Mouse (Mus musculus) inflammation-experienced regulatory T-cells, adult 6 months (primary cell): Measurements from ENCODE around the gene Nxf3. TPM values are rescaled to one million over a fixed set of nuclear protein-coding genes. Genes with fewer than 3 reads are reported as not detected.
"Not testable (repeated sequence)": the region's sequence is repeated elsewhere in the genome, so short reads cannot be mapped to it uniquely, and the experiment has no call there.

ENCODE experiments used
- ATAC-seq: one replicate; pipeline ENCODE4 v1.8.0; 2017
- polyA plus RNA-seq, 3 experiments: library from polyadenylated mRNA; unstranded; fragments of 100-300 nt; shearing (Covaris generic); gene quantifications; one replicate each; pipeline ENCODE4 v1.2.1; 2017

The Nxf3 gene
- not detected for polyA plus RNA-seq

DNA sequence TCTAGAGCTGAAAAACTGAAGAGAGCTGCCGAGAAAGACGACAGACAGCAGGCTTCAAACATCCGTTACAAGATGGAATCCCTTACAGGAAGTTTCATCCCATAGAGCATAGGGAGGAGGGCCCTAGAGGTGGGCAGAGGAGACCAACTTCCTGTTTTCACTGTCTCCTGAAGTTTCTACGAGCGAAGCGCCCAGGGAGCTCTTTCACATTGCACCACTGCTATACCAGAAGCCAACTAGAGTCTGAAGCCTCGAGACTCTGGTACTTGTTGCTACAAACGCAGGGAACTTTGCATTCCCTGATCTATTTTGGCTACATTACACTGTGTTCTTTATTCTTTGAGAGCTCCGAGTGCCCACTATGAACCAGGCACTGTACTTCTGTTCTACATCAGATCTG, at the start of gene Nxf3:
TSS of gene Nxf3 (minus strand) at position 101 of the 400 bp plus-strand sequence.
- no peak for ATAC-seq

DNA sequence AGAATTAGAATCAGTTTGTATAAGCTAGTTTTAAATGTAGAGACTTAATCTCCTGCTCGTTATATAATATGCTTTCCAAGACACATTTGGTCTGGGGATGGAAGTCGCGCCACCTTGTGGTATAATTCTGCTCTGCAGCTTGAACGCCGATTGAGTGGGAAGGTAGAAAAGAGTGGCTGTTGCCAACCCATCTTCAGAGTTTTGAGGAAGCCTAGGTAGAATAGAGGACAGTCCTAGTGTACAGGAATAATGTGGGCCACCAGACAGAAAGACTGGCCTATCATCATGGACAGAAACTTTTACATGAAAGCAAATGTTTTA, 42.6 kb upstream of the Nxf3 start:
- no peak for ATAC-seq

DNA sequence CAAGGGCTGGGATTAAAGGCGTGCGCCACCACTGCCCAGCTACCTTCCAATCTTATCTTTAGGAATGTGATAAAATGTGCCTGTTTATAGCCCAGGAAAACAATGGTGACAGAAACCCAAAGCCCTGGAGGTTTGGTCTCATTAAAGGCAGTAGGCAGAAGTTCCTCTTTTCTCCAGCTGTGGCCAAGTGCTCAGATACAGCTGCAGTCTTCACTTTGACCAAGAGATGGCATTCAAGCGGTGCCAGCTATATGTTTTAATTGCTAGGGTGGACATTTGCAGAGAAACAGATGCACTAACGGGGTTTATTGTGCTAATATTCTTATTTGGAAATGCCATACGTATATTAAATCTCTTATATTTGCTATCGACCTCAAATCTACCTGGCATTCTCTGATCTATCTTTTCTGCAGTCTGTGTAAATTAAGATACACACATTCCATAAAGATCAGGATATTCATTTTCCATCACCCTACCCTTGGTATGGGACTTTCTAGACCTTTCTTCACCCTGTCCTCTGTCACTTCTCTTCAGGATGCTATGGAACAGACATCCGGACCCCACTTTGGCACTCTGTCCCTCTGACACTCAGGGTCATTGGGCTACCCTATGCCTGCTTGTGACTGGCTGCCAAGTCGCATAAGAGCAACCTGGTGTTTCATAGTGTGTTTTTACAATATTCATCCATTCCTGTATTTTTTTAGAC, 42.1 kb upstream of the Nxf3 start:
- ATAC-seq: no peak

DNA sequence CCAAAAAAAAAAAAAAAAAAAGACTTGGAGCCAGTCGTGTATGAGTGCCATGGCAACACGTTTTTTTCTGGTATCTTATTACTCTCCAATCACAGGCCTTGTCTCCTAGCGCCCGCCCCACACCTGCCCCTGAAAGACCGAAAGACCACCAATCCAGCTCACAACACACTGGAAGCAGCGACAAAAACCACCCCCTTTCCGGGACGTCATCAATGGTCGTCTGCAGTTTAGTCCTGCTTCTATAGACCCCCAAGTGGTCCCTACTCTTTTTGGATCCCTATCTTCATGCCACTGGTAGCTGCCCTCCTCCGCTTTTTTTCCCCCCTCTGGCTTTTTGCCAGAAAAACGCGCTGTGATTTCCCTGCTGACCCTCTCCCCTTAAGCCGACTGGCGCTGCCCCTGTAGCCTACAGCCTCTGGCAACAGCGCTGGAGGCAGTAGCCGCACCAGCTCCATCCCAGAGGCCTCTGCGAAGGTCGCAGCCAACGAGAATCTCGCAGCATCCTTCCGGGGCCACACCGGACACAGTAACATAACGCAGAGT, 30.4 kb upstream of the Nxf3 start:
- no peak for ATAC-seq

DNA sequence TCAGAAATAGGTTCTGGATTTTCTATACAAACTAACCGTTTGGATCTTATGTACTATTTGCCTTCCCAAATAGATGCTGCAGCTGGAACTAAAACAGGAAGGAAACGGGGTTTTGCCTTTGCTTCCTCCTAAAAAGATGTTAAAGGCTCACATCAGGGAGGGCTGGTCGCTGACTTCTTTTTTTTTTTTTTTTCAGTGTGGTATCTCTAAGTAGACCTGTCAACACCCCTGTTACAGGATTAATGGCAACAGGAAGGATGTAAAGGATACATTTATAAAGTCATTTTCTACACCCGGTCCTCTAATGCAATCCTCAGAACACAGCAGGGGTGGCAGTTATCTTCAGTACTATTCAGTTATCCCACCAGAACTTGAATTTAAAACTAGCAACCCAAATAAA, 30.0 kb upstream of the Nxf3 start:
- no peak for ATAC-seq

DNA sequence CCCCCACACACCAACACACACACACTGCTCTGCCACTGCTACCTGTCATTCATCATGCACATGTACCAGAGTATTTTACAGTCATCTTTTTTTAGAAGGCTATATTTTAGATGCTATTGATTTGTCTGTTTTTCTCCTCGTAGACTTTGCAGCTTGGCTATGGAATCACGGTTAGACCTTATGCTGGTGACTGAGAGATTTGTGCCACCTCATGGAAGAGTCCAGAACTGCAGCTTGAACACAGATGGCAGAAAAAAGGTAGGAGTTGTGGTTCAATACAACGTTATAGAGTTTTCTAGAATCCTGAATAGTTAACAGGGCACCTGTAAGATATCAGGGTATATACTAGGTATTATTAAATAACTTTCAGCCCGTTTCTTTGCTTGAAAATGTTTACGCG, 22.9 kb upstream of the Nxf3 start:
- no peak for ATAC-seq

DNA sequence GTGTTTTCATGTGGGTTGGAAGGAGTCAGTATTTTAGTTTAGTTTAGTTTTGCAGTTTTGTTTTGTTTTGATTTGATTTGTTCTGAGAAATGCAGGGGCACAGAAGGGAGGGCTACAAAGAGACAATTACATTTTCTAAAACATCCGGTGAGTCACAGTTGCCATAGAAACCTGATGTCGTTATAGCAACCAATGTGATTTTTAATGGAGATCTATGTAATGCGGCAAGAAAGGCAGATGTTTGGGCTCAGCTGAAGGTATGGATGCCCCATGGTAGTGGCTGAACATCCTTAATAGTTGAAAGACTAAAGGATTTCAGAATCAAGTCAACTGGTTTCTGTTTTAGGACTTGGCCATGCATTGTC, 19.7 kb upstream of the Nxf3 start:
- ATAC-seq: no peak

DNA sequence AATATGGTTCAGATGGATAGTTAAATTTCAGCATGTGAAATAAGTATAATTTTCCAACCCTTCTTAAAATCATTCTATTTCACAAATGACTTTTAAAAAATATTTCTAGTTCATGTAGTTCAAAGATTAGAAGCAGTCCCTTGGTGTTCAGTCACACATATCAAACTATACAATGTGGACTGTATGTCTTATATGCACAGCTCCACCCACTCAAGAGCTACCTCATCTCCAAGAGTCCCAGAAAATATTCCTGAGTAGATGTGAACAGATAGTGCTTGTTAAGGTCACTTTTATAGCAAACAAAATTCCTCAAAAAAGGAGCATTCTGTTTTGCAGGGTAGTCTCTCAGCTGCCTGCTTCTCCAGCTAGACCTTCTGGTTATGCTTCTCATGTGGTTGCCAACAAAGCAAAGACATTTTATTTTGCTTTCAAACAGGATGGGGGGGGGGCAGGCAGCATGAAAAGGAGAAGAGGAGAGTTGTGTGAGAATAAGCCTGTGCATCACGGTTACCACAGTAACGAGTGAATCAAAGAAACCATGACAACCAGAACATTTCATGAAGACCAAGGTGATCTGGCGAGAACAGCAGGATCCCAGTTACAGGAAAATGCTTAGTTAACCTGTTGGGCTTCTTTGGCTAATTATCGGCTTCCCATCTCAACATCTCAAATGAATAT, 19.1 kb upstream of the Nxf3 start:
- ATAC-seq: no peak

DNA sequence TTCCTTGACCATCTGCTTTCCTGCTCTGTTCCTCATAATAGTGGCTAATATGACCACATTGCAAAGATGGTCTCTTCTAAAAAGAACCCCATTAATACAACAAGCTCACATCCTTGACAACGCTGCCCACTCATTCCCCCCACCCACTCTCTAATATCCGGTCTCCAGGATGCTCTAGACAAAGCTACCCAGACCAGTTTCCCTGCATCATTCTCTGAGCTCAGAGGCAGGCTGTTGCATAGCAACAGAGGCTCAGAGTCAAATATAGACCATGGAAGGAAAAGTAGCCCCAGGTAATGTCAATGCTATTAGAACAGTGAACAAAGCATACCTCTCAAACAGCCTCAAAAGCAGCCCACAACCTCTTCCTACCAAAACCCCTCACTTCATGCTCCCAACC, 9.4 kb upstream of the Nxf3 start:
- ATAC-seq: no peak

DNA sequence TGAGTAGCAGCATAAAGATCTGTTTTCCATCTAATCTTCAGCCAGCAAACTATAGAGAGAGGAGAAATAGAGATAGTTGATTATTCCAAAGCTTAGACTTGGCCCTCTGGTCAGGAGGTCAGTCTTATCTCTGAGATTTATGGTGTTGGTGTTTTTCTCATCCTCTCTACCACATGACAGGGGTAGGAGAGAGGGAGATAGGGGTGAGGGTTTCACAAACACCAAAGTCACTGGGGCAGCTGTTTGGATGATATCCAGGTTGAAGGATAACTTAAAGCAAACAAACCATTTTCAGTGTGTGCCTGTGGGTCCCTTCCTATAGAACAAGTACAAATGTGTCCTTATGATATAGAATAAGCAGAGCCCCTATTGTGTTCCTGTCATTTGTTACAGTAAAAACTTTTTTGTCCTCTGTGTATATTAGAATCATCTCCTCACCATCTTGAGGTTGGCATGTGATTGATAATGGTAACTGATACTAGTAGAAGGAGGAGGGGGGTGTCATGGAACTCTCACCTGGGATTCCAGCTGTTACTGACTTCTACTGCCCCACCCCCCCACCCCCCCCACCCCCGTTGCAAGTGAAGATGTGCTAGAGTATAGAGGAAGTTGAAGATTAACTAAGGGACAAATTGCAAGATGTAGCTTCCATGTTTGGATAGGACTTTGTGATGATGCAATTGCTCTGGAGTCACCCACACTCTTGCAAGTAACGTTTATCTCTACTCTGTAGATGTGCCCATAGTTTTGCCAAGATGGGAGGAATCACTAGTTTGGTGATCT, 7.6 kb upstream of the Nxf3 start:
- no peak for ATAC-seq

DNA sequence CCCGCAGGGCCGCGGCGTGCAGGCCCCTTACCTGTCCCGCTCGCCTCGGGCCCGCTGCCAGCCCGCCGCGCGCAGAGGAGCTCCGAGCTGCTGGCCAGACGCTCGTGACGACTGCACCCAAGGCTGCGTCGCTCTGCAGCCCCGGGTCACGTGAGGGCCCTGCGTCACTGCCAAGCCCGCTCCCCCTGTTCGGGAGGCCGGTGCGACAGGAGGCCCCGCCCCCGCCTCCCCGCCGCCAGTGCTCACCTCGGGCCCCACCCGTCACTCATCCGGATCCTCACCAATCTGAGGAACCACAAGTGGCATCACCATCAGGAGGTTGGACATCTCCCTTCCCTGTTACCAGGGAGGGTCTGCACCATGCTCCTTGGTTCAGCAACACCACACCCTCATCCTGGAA, 17.0 kb downstream of the Nxf3 start, which contains the start of gene Bex2:
TSS of gene Bex2 (minus strand) at position 217 of the 400 bp plus-strand sequence.
- peak; percentile 93 for ATAC-seq

DNA sequence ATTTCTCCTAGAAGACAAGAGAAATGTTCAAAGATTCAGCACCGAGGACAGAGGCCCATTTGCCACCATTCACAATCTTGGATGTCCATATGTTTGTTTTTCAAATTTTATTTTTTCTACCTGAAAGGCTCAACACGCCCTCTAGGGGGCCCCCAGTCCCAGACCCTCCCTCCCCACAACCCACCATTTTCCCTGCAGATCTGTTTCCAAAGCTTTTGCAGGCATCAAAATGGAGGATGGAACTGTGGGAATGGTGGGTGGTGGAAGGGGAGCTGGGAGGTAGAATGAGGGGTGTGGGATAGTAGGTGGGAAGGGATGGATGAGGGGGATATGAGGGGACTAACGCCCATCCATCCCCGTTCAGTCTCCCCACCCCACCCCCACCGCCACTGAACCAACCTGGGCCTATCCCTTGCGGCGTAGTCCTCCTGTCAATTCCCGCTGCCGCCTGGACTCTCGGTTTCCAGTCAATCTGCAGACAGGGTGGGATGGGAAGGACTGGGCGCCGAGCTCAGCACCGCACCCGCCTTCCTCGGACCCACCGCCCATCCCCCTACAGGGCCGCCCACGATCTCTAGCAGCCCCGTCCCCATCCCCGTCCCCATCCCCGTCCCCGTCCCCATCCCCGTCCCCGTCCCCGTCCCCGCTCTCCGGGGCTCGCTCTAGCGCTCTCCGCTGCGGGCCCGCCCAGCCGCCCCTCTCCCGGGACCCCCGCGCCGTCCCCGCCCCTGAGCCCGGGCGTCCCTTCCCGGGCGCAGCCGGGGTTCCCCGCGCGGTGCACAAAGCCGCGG, 17.7 kb downstream of the Nxf3 start:
- not testable (repeated sequence) for ATAC-seq

DNA sequence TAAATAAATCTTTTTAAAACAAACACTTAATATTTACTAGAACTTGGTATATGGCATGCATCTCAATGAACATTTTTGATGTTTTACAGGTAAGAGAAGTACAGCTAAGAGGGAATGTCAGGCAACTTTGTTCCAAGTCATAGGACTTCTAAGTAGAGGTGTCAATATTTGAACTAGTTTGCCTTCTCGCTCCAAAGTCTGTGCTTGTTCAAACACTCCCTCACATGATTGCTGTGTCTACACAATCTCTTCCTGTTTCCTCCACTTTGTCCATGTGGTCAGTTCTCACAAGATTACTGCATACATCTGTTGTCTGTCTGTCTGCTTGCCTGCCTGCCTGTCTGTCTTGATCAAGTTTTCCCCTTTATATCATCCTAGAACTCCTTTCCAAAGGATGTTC, 24.4 kb downstream of the Nxf3 start:
- ATAC-seq: no peak

DNA sequence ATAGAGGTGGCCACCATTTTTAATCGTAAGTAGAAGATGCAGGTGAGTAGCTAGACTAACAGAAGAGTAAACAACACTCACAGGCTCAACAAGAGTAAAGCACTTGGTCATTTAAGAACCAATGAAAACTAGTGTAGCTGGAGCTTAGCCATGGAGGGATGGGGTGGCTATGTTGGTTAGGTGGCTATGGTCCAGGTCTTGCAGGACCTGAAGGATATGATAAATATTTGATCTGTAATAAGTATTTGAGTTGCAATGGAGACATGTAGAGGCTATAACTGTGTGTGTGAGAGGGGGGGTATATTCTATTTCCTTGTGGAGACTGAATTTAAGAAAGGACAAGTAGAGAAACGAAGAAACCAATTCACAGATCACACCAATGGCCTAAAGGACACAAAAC, 33.8 kb downstream of the Nxf3 start:
- ATAC-seq: no peak

DNA sequence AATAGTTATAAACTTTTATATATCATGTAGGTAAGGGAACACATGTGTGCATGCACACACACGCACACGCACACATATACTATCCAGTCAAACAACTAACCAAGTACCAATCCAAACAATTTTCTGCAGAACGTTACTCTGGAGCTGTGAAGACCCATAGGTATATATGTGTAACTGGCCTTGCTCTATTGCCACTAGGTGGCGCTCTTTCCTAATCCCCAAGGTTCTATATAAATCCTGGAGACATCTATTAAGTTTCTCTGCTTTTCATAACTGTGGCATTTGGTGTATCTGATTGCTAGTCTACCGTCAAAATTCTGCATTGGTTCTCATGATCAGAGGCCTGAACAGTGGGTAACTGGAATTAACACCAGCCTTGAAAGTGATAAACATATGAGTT, 37.5 kb downstream of the Nxf3 start:
- ATAC-seq: no peak

DNA sequence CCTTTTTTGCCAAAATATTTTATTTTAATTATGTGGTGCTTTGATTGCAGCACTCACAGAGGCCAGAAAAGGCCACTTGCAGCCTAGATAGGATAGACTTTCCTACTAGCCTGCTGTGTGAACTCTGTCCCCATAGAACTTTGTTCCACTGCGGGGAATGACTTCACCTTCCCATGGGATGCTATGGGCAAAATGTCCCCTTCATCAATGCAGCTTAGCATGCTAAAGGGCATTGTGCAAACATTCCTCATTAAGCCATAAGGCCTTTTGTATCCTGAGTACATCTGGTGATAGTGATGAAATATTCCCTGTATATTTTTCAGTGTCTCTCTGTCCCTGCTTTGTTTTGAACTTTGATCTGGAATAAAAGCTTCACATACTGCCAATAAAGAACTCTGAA, 41.3 kb downstream of the Nxf3 start:
- ATAC-seq: no peak

DNA sequence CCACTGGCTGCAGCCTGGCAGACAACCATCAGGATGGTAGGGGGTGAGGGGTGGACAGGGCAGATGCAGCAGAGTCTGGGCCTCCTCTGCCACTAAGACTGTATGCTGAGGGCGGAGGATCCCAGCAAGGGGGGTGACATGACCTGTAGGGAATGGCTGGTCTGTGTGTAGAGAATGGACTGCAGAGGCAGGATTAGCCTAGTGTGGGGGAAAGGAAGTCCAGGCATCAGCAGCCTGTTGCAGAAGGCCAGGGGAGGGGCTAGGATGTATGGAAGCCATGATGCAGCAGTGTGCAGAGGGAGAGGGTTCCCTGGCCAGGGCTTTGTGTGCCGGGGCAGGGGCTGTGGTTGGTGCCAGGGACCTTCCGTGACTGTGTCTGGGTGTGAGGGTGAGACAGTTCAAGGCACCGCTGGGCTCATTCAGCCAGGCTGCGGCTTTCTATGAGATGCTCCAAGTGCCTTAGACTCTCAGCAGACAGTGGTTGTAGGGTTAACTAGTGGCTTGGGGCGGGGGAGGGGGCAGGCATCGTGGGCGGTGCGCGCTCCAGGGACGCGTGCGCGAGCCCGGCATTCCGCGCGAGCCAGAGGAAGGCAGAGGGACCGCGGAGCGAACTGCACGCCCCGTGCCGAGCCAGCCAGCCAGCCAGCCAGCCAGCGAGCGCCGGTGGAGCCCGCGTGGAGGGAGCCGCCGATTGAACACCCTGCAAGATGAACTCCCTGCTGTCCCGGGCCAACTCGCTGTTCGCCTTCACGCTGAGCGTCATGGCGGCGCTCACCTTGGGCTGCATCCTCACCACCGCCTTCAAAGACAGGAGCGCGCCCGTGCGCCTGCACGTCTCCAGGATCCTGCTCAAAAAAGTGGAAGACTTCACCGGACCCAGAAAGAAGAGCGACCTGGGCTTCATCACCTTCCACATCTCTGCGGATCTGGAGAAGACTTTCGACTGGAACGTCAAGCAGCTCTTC, 52.0 kb downstream of the Nxf3 start, which contains the start of gene Arxes1:
TSS of gene Arxes1 (plus strand) at position 569 of the 965 bp plus-strand sequence.
- ATAC-seq: peak; percentile 76

DNA sequence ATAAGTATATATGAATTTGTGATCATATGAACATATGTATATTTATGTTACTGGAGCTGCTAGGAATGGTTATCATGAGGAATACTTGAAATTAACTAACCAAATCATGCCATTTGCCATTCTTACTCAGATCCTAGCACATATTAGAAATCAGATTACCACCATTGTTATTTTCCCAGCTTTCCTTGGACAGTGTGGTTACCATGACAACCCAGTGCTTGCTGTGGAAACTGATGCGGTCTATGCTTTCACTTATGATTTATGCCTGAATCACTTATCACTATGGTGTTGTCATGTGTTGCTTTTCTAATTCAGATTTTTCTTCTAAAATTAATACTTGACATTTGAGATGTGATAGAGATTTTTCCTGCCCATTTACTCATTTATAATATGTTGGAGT, 54.7 kb downstream of the Nxf3 start:
- no peak for ATAC-seq
